Mouse (Mus musculus): ENCODE results near the gene Ctbp2.

DNA sequence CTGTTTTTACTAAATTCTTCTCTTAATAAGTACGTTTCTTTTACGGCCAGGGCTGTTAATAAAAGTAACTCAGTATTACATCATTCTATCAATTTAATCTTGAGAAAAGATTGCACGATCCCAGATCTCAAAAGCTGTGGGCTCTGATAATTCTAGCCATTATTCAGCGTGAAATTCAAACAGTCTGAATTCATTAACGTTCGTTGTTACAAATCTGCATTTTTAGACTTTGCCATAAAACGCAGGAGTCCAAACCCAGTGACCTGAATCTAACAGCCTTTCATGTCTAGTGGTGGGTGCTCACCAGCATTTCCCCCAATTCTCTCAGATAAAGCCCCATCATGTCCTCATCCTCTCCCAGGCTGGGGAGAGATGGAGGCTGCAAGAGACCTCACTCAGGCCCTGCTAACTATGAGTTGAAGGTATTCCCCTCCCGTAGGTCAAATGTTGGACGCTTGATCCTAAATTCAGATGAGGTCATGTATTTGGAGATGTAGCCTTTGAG, 51.0 kb downstream of the Ctbp2 start:
- no peak for TF ChIP-seq CTCF (IDR thresholded peaks at IDR 0.05; ENCODE audit: extremely low read depth, insufficient read depth, insufficient read length, insufficient replicate concordance)
- TF ChIP-seq POLR2A (IDR thresholded peaks at IDR 0.05; ENCODE audit: low read depth, low read length) = no peak
